Mouse (Mus musculus) heart, adult 2 months (tissue): ENCODE data around the gene P2ry14.

ENCODE experiments used
- CTCF ChIP-seq: fragments of 200-600 bp; IDR thresholded peaks from 2 replicates; pipeline ENCODE4 v1.8.1; 2022; ENCODE audit warnings: antibody characterized with exemption, mild to moderate bottlenecking, moderate library complexity
- EP300 ChIP-seq: fragments of 200-500 bp; IDR thresholded peaks from 2 replicates; pipeline ENCODE4 v1.6.1; 2011; ENCODE audit warnings: low read depth, low read length, control low read depth; ENCODE audit not compliant: insufficient read depth
- POLR2A ChIP-seq: fragments of 200-500 bp; IDR thresholded peaks from 2 replicates; pipeline ENCODE4 v1.6.1; 2011; ENCODE audit warnings: mild to moderate bottlenecking, low read depth, low read length, control low read depth; ENCODE audit not compliant: insufficient read depth

DNA sequence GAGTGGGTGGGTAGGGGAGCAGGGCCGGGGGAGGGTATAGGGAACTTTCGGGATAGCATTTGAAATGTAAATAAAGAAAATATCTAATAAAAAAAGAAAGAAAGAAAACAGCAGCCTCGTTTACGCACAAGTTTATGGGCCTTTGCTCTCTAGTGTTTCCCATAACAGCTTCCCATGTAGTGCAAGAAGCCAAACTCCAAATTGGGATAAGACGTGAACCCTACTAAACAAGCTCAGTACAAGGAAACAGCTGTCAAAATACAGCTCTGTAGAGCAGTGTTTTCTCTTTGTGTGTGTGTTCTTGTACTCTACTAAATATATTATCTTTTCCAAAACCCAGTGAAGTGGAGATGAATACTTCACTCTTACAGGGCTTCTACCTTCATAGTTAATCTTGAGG, 8.2 kb downstream of the P2ry14 start:
- TF ChIP-seq CTCF (no peak), POLR2A (no peak), EP300 (no peak)
